Comparison of ENCODE assay signal across 8 mouse cellular contexts in the genomic region with DNA sequence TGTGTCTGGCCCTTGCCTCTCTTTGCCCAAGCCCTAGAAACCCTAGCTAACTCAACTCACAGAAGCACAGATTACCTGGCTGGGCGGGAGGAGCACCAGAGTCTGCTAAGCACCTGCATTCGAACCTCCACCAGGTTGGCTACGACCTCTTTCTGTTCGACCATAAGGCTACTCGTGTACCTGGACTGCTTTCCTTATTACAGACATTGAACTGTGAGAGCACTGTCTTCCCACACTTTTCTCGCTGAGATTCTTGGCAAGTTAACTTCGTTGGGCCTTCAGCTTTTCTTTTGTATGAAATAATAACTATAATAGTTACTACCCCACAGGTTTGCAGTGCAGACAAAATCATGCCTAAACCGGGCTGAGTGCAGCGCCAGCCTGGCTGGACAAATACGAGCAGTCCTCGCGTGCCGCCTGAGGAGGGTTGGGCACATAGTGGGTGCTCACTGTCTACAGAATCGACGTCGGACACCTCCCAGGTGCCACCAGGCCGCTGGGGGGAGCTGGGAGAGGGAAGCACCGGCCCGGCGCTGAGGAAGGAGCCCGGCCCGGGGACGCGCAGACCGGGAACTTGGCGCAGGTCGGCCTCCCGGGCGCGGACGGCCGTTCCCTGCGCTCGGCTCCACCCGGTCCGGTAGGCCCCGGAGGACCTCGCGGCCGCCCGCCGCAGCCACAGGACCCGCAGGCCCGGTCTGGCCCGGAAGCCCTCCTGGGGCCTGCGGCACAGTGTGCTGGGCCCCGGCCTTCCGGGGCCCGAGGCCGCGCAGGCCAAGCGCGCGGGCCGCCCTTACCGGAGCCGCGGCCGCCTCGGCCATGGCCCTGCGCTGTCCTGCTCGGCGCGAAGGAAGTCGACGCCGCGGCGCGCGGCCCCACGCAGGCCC. TPM values are rescaled to one million over a fixed set of nuclear protein-coding genes. Genes with fewer than 3 reads are reported as not detected.
DNase-seq lines count a peak whose midpoint lies in the region; ATAC-seq and TF ChIP-seq lines count a peak whose summit lies in the region.

No protein-coding gene starts in this region.

- peak overlapping the region; percentile 88 for H3K4me2 ChIP-seq in hindbrain, embryonic 16.5 days (ENCODE audit: low read length)

- WGBS in hindbrain, embryonic 16.5 days: 5% methylated on average over 45 of the region's 72 CpGs

- peak overlapping the region; percentile 98 for H3K9ac ChIP-seq in hindbrain, embryonic 16.5 days (ENCODE audit: low read depth, low read length)

- peak; percentile 40 for ATAC-seq in common myeloid progenitor, adult 5-6 weeks (replicated peaks; ENCODE audit: low read depth, poor library complexity, severe bottlenecking)
- peak; percentile 90 for ATAC-seq in hindbrain, embryonic 16.5 days
- ATAC-seq in megakaryocyte progenitor cell, adult 5-6 weeks (replicated peaks; ENCODE audit: poor library complexity): peak; percentile 54

- no peaks in the 10 kb centered on the region for H3K27me3 ChIP-seq in hindbrain, embryonic 16.5 days (replicated peaks; ENCODE audit: control insufficient read depth, insufficient read depth, low read length)

- peak; percentile 75 for DNase-seq in ZHBTc4 (ENCODE audit: low read depth, low spot score)
- peak; percentile 84 for DNase-seq in gastrocnemius, adult 2 months
- DNase-seq in left cerebral cortex, postnatal 14 days (ENCODE audit: low spot score in 2 of 2): peak; percentile 60 to 61
- peak; percentile 53 to 56 for DNase-seq in right cerebral cortex, adult 2 months (ENCODE audit: low spot score in 2 of 2)
- peak; percentile 71 for DNase-seq in urinary bladder, adult 2 months (ENCODE audit: low spot score)

- H3K4me1 ChIP-seq in hindbrain, embryonic 16.5 days (ENCODE audit: control insufficient read depth, insufficient read depth, low read depth, low read length): peaks cover 10% of the 10 kb centered on the region

- peak overlapping the region; percentile 91 for H3K27ac ChIP-seq in gastrocnemius, adult 2 months
- peak overlapping the region; percentile 91 for H3K27ac ChIP-seq in hindbrain, embryonic 16.5 days (ENCODE audit: low read depth, low read length)

- intact Hi-C loops in gastrocnemius, adult 2 months (cut with DNase I): loop anchor here (5.0 to 10.0 kb wide), 3 partner anchors 68 to 309 kb away; a partner anchor contains a TSS
- intact Hi-C loops in left cerebral cortex, postnatal 14 days (cut with DNase I): loop anchor here (5.0 kb wide), 2 partner anchors 38 to 63 kb away; a partner anchor contains a TSS

- no peaks in the 10 kb centered on the region for H3K9me3 ChIP-seq in hindbrain, embryonic 16.5 days (ENCODE audit: control insufficient read depth, low read length)

- peaks cover 24% of the 10 kb centered on the region for H3K36me3 ChIP-seq in hindbrain, embryonic 16.5 days (ENCODE audit: control insufficient read depth, insufficient read depth, low read length)

- H3K4me3 ChIP-seq in gastrocnemius, adult 2 months: peak overlapping the region; percentile 90
- peak overlapping the region; percentile 91 for H3K4me3 ChIP-seq in hindbrain, embryonic 16.5 days (ENCODE audit: low read length)

- TF ChIP-seq CTCF in gastrocnemius, adult 2 months (IDR thresholded peaks at IDR 0.05): peak; percentile 49

RNA-seq across cellular contexts. Expression of a gene that starts 0.6 kb away (rescaled TPM):
- total RNA-seq in common myeloid progenitor, adult 5-6 weeks (2017): 24.3 and 30.5 TPM in 2 replicates
- 10 to 100 TPM; 10.8 to 12.4 TPM for total RNA-seq in gastrocnemius, adult 2 months (2021)
- 6.8 and 16.2 TPM in 2 replicates for polyA plus RNA-seq in hindbrain, embryonic 16.5 days (2015; fragmentation: Nextera tagmentation; extraction: Ambion mirVana)
- total RNA-seq in left cerebral cortex, postnatal 14 days (2021): 10 to 100 TPM; 29.7 to 30.2 TPM
- 23.2 and 25.1 TPM in 2 replicates for total RNA-seq in megakaryocyte progenitor cell, adult 5-6 weeks (2015)
- 20.9 and 21.4 TPM in 2 replicates for total RNA-seq in megakaryocyte progenitor cell, adult 5-6 weeks (2017)
- 19.7 and 20.5 TPM in 2 replicates for polyA plus RNA-seq in urinary bladder, adult 2 months (2012; rRNA removed)

RNA-seq across cellular contexts. Expression of a gene that starts 37.1 kb away (rescaled TPM):
- total RNA-seq in common myeloid progenitor, adult 5-6 weeks (2017): 26.1 and 30.6 TPM in 2 replicates
- total RNA-seq in gastrocnemius, adult 2 months (2021): 10 to 100 TPM; 18.3 to 20.4 TPM
- 11.1 and 12.1 TPM in 2 replicates for polyA plus RNA-seq in hindbrain, embryonic 16.5 days (2015; fragmentation: Nextera tagmentation; extraction: Ambion mirVana)
- 10 to 100 TPM; 30.8 to 41.9 TPM for total RNA-seq in left cerebral cortex, postnatal 14 days (2021)
- total RNA-seq in megakaryocyte progenitor cell, adult 5-6 weeks (2015): 7.9 and 9.9 TPM in 2 replicates
- total RNA-seq in megakaryocyte progenitor cell, adult 5-6 weeks (2017): 23.0 and 40.7 TPM in 2 replicates
- polyA plus RNA-seq in urinary bladder, adult 2 months (2012; rRNA removed): 8.8 and 14.6 TPM in 2 replicates

Comparison
In these comparisons a context has a peak if more than half of its experiments do, and no peak if none do; other contexts are left out.
1. Peak in every context shown above with its lines: DNase-seq, ATAC-seq, H3K4me3 ChIP-seq and H3K27ac ChIP-seq.
2. ATAC-seq: peak in every context shown above with its lines; median percentile 90 in hindbrain, embryonic 16.5 days; 54 in megakaryocyte progenitor cell, adult 5-6 weeks; 40 in common myeloid progenitor, adult 5-6 weeks.